Mouse (Mus musculus) olfactory bulb, adult 2 months (tissue): ENCODE results near the gene Lzts2.

ENCODE experiments used
- CTCF ChIP-seq: fragments of 200-500 bp; IDR thresholded peaks from 2 replicates; pipeline ENCODE4 v1.5.1; 2012; ENCODE audit warnings: low read depth, mild to moderate bottlenecking, low read length, moderate library complexity; ENCODE audit not compliant: insufficient read depth
- POLR2A ChIP-seq: fragments of 200-500 bp; IDR thresholded peaks from 2 replicates; pipeline ENCODE4 v1.6.1; 2012; ENCODE audit warnings: mild to moderate bottlenecking, low read depth, low read length, moderate library complexity; ENCODE audit not compliant: insufficient read depth

GRCm38 (mm10) chr19:44992712-44993111, 21.5 kb upstream of the Lzts2 start:
- TF ChIP-seq CTCF, result no peak
- no peak for TF ChIP-seq POLR2A
